Mouse (Mus musculus) MEL (cell line): ENCODE measurements at regions not wholly inside any gene's neighbourhood (a gene's known extent, or its start where the extent isn't known, plus 50 kb on each side); places are given as distances from the start of the nearest gene placed in this dataset.

ENCODE experiments used
- DNase-seq: peaks from one replicate; pipeline ENCODE4 v3.0.0; 2011; ENCODE audit warnings: low read depth, low spot score
- H3K27ac ChIP-seq: 2 replicates; pipeline ENCODE4 v1.5.1; 2012; ENCODE audit warnings: low read depth, mild to moderate bottlenecking, control low read depth, low read length, moderate library complexity; ENCODE audit not compliant: control insufficient read depth
- H3K27me3 ChIP-seq, 2 experiments: fragments of 150-350 bp in 1 of 2; sonication (generic) in 1 of 2; 2 replicates each; pipeline ENCODE4 v1.6.1; 2012; ENCODE audit warnings: low read length in 2 of 2, mild to moderate bottlenecking in 2 of 2, improper control_type of control experiment in 1 of 2, moderate library complexity in 1 of 2; ENCODE audit not compliant: insufficient read depth in 2 of 2, control insufficient read depth in 1 of 2
- H3K36me3 ChIP-seq, 2 experiments: 2 replicates each; pipeline ENCODE4 v1.6.1; 2012 to 2014; ENCODE audit warnings: low read length in 2 of 2, improper control_type of control experiment in 1 of 2, inconsistent platforms in 1 of 2, mild to moderate bottlenecking in 1 of 2; ENCODE audit not compliant: insufficient read depth in 2 of 2, control insufficient read depth in 1 of 2
- H3K4me1 ChIP-seq, 2 experiments: fragments of 150-350 bp in 1 of 2; sonication (generic) in 1 of 2; 2 replicates each; pipeline ENCODE4 v1.6.1; 2012; ENCODE audit warnings: low read length in 2 of 2, improper control_type of control experiment in 1 of 2, mild to moderate bottlenecking in 1 of 2; ENCODE audit not compliant: insufficient read depth in 2 of 2, control insufficient read depth in 1 of 2
- H3K4me3 ChIP-seq, 2 experiments: fragments of 150-350 bp in 1 of 2; sonication (generic) in 1 of 2; 2 replicates each; pipeline ENCODE4 v1.5.1; 2012; ENCODE audit warnings: low read depth in 2 of 2, low read length in 2 of 2, mild to moderate bottlenecking in 2 of 2, moderate library complexity in 2 of 2, control low read depth in 1 of 2, improper control_type of control experiment in 1 of 2; ENCODE audit not compliant: control insufficient read depth in 1 of 2, insufficient read depth in 1 of 2
- H3K79me2 ChIP-seq: 2 replicates; pipeline ENCODE4 v1.6.1; 2012; ENCODE audit warnings: mild to moderate bottlenecking, low read length, moderate library complexity; ENCODE audit not compliant: control insufficient read depth, poor library complexity, insufficient read depth
- H3K9ac ChIP-seq: 2 replicates; pipeline ENCODE4 v1.6.1; 2012; ENCODE audit warnings: low read depth, mild to moderate bottlenecking, control low read depth, low read length, moderate library complexity; ENCODE audit not compliant: control insufficient read depth, poor library complexity, severe bottlenecking
- H3K9me3 ChIP-seq: fragments of 150-350 bp; sonication (generic); replicated peaks from 2 replicates; pipeline ENCODE4 v1.6.1; 2012; ENCODE audit warnings: mild to moderate bottlenecking, low read length, improper control_type of control experiment, moderate library complexity; ENCODE audit not compliant: insufficient read depth
- BHLHE40 ChIP-seq: IDR thresholded peaks from 2 replicates; pipeline ENCODE4 v1.6.1; 2012; ENCODE audit warnings: low read depth, mild to moderate bottlenecking, inconsistent platforms, low read length, improper control_type of control experiment, borderline replicate concordance
- CHD1 ChIP-seq: IDR thresholded peaks from 2 replicates; pipeline ENCODE4 v1.6.1; 2012; ENCODE audit warnings: low read depth, mild to moderate bottlenecking, inconsistent platforms, low read length, improper control_type of control experiment
- CHD2 ChIP-seq: IDR thresholded peaks from 2 replicates; pipeline ENCODE4 v1.6.1; 2011; ENCODE audit warnings: low read length, improper control_type of control experiment
- CTCF ChIP-seq, 3 experiments: IDR thresholded peaks in 2 of 3; conservative IDR thresholded peaks in 1 of 3; 2 replicates each; pipeline ENCODE4 v1.5.1; 2011 to 2012; ENCODE audit warnings: low read length in 3 of 3, low read depth in 2 of 3, mild to moderate bottlenecking in 2 of 3, improper control_type of control experiment in 1 of 3, inconsistent platforms in 1 of 3, mixed read lengths in 1 of 3, moderate library complexity in 1 of 3; ENCODE audit not compliant: control insufficient read depth in 1 of 3, insufficient read depth in 1 of 3, poor library complexity in 1 of 3, severe bottlenecking in 1 of 3
- E2F4 ChIP-seq: IDR thresholded peaks from 2 replicates; pipeline ENCODE4 v1.6.1; 2011; ENCODE audit warnings: low read depth, low read length, improper control_type of control experiment, borderline replicate concordance
- ETS1 ChIP-seq: IDR thresholded peaks from 2 replicates; pipeline ENCODE4 v1.6.1; 2012; ENCODE audit warnings: low read depth, mild to moderate bottlenecking, inconsistent platforms, low read length, improper control_type of control experiment, moderate library complexity
- GATA1 ChIP-seq: IDR thresholded peaks from 2 replicates; pipeline ENCODE4 v1.6.1; 2011; ENCODE audit warnings: low read depth, low read length, improper control_type of control experiment
- HCFC1 ChIP-seq: IDR thresholded peaks from 2 replicates; pipeline ENCODE4 v1.6.1; 2012; ENCODE audit warnings: low read depth, mild to moderate bottlenecking, inconsistent platforms, low read length, improper control_type of control experiment, moderate library complexity
- MAFK ChIP-seq: IDR thresholded peaks from 2 replicates; pipeline ENCODE4 v1.6.1; 2011; ENCODE audit warnings: low read depth, mild to moderate bottlenecking, low read length, improper control_type of control experiment, borderline replicate concordance
- MAX ChIP-seq: IDR thresholded peaks from 2 replicates; pipeline ENCODE4 v1.6.1; 2011; ENCODE audit warnings: low read length, improper control_type of control experiment
- MEF2A ChIP-seq: IDR thresholded peaks from 2 replicates; pipeline ENCODE4 v1.6.1; 2014; ENCODE audit warnings: low read depth, mild to moderate bottlenecking, inconsistent platforms, low read length, improper control_type of control experiment; ENCODE audit not compliant: poor library complexity, insufficient replicate concordance, severe bottlenecking; ENCODE audit errors: extremely low read depth
- MYC ChIP-seq: IDR thresholded peaks from 2 replicates; pipeline ENCODE4 v1.6.1; 2011; ENCODE audit warnings: low read depth, mild to moderate bottlenecking, low read length, improper control_type of control experiment, moderate library complexity
- NELFE ChIP-seq: IDR thresholded peaks from 2 replicates; pipeline ENCODE4 v1.6.1; 2011; ENCODE audit warnings: low read depth, low read length, improper control_type of control experiment
- POLR2AphosphoS2 ChIP-seq: IDR thresholded peaks from 2 replicates; pipeline ENCODE4 v1.6.1; 2011; ENCODE audit warnings: low read length, improper control_type of control experiment
- POLR2AphosphoS5 ChIP-seq: IDR thresholded peaks from 2 replicates; pipeline ENCODE4 v1.6.1; 2012; ENCODE audit warnings: low read depth, borderline replicate concordance, mild to moderate bottlenecking, inconsistent platforms, low read length, moderate library complexity, mixed read lengths
- SIN3A ChIP-seq: IDR thresholded peaks from 2 replicates; pipeline ENCODE4 v1.6.1; 2012; ENCODE audit warnings: low read length, improper control_type of control experiment, inconsistent platforms
- TAL1 ChIP-seq: IDR thresholded peaks from 2 replicates; pipeline ENCODE4 v1.6.1; 2012; ENCODE audit warnings: mild to moderate bottlenecking, inconsistent platforms, low read length, moderate library complexity, mixed read lengths
- USF2 ChIP-seq, 2 experiments: IDR thresholded peaks; 2 replicates each; pipeline ENCODE4 v1.6.1; 2011 to 2012; ENCODE audit warnings: improper control_type of control experiment in 2 of 2, low read length in 2 of 2, borderline replicate concordance in 1 of 2, inconsistent platforms in 1 of 2, low read depth in 1 of 2, mild to moderate bottlenecking in 1 of 2; ENCODE audit not compliant: insufficient read depth in 1 of 2
- ZC3H11A ChIP-seq: IDR thresholded peaks from 2 replicates; pipeline ENCODE4 v1.6.1; 2012; ENCODE audit warnings: low read depth, mild to moderate bottlenecking, inconsistent platforms, low read length, improper control_type of control experiment
- ZMIZ1 ChIP-seq: IDR thresholded peaks from 2 replicates; pipeline ENCODE4 v1.6.1; 2012; ENCODE audit warnings: low read depth, mild to moderate bottlenecking, inconsistent platforms, low read length, improper control_type of control experiment, moderate library complexity

GRCm38 (mm10) chr6:32710208-32710607, 122.2 kb upstream of the Plxna4 start:
- Histone ChIP-seq H3K9ac (no peak overlapping the region), H3K4me3 (no peak overlapping the region), H3K4me1 (no peaks in the 10 kb centered on the region), H3K9me3 (no peaks in the 10 kb centered on the region), H3K79me2 (no peaks in the 10 kb centered on the region), H3K27ac (no peak overlapping the region), H3K36me3 (no peaks in the 10 kb centered on the region), H3K27me3 (no peaks in the 10 kb centered on the region)
- peak; percentile 16 for DNase-seq
- TF ChIP-seq NELFE (no peak), MYC (no peak), GATA1 (no peak), USF2 (IDR thresholded peaks at IDR 0.05; ENCODE audit: borderline replicate concordance in 1 of 2, insufficient read depth in 1 of 2, low read depth in 1 of 2, low read length in 2 of 2) (no peak), ZC3H11A (no peak), POLR2AphosphoS2 (no peak), CHD2 (no peak), BHLHE40 (no peak), MAFK (no peak), SIN3A (no peak), HCFC1 (no peak), MAX (no peak), CTCF (IDR thresholded peaks at IDR 0.05 in 2 of 3, conservative IDR thresholded peaks at IDR 0.05 in 1 of 3; ENCODE audit: control insufficient read depth in 1 of 3, insufficient read depth in 1 of 3, low read depth in 2 of 3, low read length in 3 of 3, poor library complexity in 1 of 3, severe bottlenecking in 1 of 3) (no peak)

- Histone ChIP-seq H3K9me3 (no peaks in the 10 kb centered on the region), H3K4me1 (no peaks in the 10 kb centered on the region), H3K36me3 (no peaks in the 10 kb centered on the region), H3K4me3 (no peak overlapping the region), H3K27me3 (no peaks in the 10 kb centered on the region), H3K27ac (no peak overlapping the region), H3K9ac (no peak overlapping the region), H3K79me2 (no peaks in the 10 kb centered on the region)
- TF ChIP-seq ZC3H11A (no peak), HCFC1 (no peak), ZMIZ1 (no peak), MEF2A (no peak), ETS1 (no peak), CHD1 (no peak), TAL1 (no peak), MAX (no peak), E2F4 (no peak), POLR2AphosphoS5 (no peak)
- DNase-seq: no peak
Measured at GRCm38 (mm10) chr6:32709566-32709965, 121.6 kb upstream of the Plxna4 start.
